Mouse (Mus musculus) E14TG2a.4 (cell line): ENCODE measurements around the gene Cnpy2.

Experiments used
- CTCF ChIP-seq: conservative IDR thresholded peaks from 2 replicates; pipeline ENCODE4 v1.5.1; 2014; ENCODE audit warnings: low read length
- NANOG ChIP-seq: IDR thresholded peaks from 2 replicates; pipeline ENCODE4 v1.6.1; 2014; ENCODE audit warnings: borderline replicate concordance, low read length, mixed read lengths

DNA sequence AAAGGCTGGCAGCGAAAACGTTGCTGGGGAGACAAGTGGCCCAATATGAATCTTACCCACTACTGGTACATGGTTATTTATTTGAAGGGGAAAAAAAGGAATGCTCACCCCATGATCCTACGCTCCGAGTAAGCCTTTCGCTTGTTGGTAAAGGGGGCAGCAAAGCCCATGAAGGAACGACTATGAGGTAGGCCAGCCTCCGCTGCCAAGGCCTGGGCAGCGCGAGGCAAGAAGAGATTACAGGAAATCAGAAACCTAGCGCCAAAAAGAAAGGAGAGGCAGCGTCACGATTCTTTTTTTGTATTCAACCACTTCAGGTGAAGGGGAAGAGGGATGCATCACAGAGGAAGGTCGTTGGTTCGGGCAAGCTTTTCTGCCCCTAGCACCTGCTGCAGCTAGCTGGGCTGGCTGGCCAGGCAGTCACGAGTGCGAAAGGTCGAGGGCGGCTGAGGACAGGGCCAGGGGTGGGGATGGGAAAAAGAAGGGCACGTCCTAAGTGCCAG, 45.7 kb downstream of the Cnpy2 start:
- TF ChIP-seq CTCF (no peak), NANOG (no peak)
